Mouse (Mus musculus) lung, adult 2 months (tissue): Measurements from ENCODE around the gene Magi2. TPM values are rescaled to one million over a fixed set of nuclear protein-coding genes. Genes with fewer than 3 reads are reported as not detected.

Experiments used
- DNase-seq: peaks from one replicate; pipeline ENCODE4 v3.0.0; 2022
- H3K4me1 ChIP-seq: fragments of 200-500 bp; 2 replicates; pipeline ENCODE4 v1.6.1; 2011; ENCODE audit warnings: low read length; ENCODE audit not compliant: control insufficient read depth, insufficient read depth
- H3K4me3 ChIP-seq: fragments of 200-500 bp; replicated peaks from 2 replicates; pipeline ENCODE3; 2011; ENCODE audit warnings: low read depth, mild to moderate bottlenecking, control low read depth, low read length; ENCODE audit errors: extremely low read depth
- CTCF ChIP-seq: fragments of 200-500 bp; IDR thresholded peaks from 2 replicates; pipeline ENCODE4 v1.5.1; 2011; ENCODE audit warnings: mild to moderate bottlenecking, low read length, control low read depth; ENCODE audit not compliant: insufficient read depth
- POLR2A ChIP-seq: fragments of 200-500 bp; IDR thresholded peaks from 2 replicates; pipeline ENCODE4 v1.6.1; 2011; ENCODE audit warnings: low read depth, mild to moderate bottlenecking, control low read depth, low read length, borderline replicate concordance; ENCODE audit errors: extremely low read depth
- WGBS: fragments of 180-500 bp; shearing (Covaris S2); methylation state at CpG from one replicate; pipeline ENCODE4 v1.1.7; 2018; 5-methylcytosine and 5-hydroxymethylcytosine counted together
- polyA plus RNA-seq: library from polyadenylated mRNA; depleted of rRNA; stranded (reverse); fragments of >200 nt; gene quantifications from 2 replicates; pipeline ENCODE4 v1.2.3, GENCODE M21; 2012

Magi2 gene
- polyA plus RNA-seq, 1 experiment: 2.7 TPM

DNA sequence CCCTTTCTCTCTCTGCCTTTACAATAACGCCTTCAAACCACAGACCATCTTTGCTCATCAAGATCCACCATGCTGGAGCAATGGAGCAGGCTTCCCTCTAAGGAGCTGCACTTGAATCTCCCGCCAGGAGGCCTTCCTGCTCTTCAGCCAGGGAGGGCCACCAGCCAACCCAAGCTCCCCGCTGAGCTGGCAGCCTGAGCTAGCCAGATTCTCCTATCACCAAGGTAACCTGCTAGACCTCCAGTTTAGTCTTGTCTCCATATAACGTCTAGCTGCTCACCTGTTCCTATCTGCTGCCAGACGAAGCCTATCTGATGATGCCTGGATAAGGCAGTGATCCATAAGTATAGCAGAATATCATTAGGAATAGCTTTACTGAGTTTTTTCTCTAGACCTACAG lies 36.0 kb downstream of the Magi2 start:
- no peak overlapping the region for H3K4me3 ChIP-seq
- H3K4me1 ChIP-seq: no peaks in the 10 kb centered on the region
- no peak for DNase-seq
- TF ChIP-seq POLR2A (no peak), CTCF (no peak)
- 41% methylated on average over 5 of the region's 5 CpGs for WGBS

- Histone ChIP-seq H3K4me3 (no peak overlapping the region), H3K4me1 (no peaks in the 10 kb centered on the region)
- no peak for TF ChIP-seq POLR2A
- TF ChIP-seq CTCF: no peak
- DNase-seq: no peak
- 79% methylated on average over 2 of the region's 2 CpGs for WGBS
These were observed 37.8 kb downstream of the Magi2 start for GRCm38 (mm10) chr5:19264627-19265026.

- TF ChIP-seq POLR2A: no peak
- TF ChIP-seq CTCF: no peak
- no peak overlapping the region for H3K4me3 ChIP-seq
- whole genome bisulfite sequencing: 70% methylated on average over 3 of the region's 3 CpGs
- H3K4me1 ChIP-seq: no peaks in the 10 kb centered on the region
- DNase-seq: no peak
These were observed 65.7 kb downstream of the Magi2 start for GRCm38 (mm10) chr5:19292581-19292980.

DNA sequence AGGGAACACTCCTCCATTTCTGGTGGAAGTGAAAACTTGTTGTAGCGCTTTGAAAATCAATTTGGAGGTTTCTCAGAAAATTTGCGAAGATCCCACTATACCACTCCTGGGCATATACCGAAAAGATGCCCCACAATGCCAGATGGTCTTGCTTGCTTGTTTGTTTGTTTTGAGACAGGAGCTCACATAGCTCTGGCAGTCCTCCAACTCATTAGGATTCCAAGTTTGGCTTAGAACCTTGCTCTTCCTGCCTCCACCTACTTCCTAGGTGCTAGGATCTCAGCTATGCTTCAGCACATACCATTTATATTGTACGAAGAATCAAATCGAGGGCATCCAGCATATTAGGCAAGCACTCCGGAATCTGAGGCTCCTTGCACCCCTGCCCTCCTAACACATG lies 79.8 kb downstream of the Magi2 start:
- H3K4me3 ChIP-seq: no peak overlapping the region
- DNase-seq: no peak
- no peak for TF ChIP-seq CTCF
- no peak for TF ChIP-seq POLR2A
- no peaks in the 10 kb centered on the region for H3K4me1 ChIP-seq
- 80% methylated on average over 6 of the region's 6 CpGs for WGBS

GRCm38 (mm10) chr5:19309870-19310269 lies 83.0 kb downstream of the Magi2 start:
- Histone ChIP-seq H3K4me3 (no peak overlapping the region), H3K4me1 (no peaks in the 10 kb centered on the region)
- DNase-seq: no peak
- TF ChIP-seq POLR2A (no peak), CTCF (no peak)
- 52% methylated on average over 1 of the region's 1 CpGs for WGBS

DNA sequence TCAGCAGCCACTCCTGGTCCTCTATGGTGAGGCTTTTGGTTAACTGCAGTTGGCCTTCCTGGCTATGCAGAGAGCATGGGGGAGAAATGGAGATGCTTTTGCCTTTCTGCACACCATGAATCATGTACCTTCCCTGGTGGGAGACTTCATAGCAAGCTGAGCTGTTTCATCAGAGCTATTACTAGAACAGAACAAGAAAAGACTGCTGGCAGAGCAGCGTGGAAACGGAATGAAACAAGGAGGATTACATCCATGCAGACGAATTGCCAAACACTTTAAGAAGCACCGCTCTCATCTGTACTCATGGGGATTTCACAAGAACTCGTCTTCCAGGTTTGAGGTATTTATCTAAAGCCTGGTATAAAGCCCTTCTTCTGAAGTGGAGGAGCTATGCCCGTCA lies 95.7 kb downstream of the Magi2 start:
- Histone ChIP-seq H3K4me3 (no peak overlapping the region), H3K4me1 (no peaks in the 10 kb centered on the region)
- TF ChIP-seq POLR2A (no peak), CTCF (no peak)
- DNase-seq: no peak
- 60% methylated on average over 6 of the region's 6 CpGs for WGBS

GRCm38 (mm10) chr5:19337561-19337960 lies 110.7 kb downstream of the Magi2 start:
- TF ChIP-seq CTCF (no peak), POLR2A (no peak)
- WGBS: 41% methylated on average over 2 of the region's 2 CpGs
- DNase-seq: no peak
- Histone ChIP-seq H3K4me3 (no peak overlapping the region), H3K4me1 (no peaks in the 10 kb centered on the region)

- no peak for DNase-seq
- Histone ChIP-seq H3K4me1 (no peaks in the 10 kb centered on the region), H3K4me3 (no peak overlapping the region)
- TF ChIP-seq POLR2A (no peak), CTCF (no peak)
- 72% methylated on average over 1 of the region's 1 CpGs for WGBS
These were observed 141.3 kb downstream of the Magi2 start for GRCm38 (mm10) chr5:19368175-19368574.

DNA sequence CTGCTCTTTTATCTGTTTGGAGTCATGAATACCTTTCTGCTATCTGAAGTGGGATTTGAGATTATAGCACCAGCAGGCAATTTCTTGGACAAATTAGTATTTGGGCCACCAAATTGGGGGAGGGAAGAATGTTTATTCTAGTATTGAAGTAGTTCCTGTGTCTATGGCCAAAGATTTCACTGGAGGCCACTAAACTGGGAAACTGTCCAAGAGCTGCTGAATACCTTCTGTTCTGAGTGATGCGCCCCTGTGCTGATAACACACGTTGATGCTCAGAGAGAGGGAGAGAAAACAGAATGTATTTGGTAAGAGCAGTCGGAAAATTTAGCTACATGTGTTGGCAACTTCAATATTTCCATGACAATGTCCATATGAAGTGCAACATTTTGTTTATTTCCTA lies 169.0 kb downstream of the Magi2 start:
- TF ChIP-seq CTCF: no peak
- no peak for TF ChIP-seq POLR2A
- WGBS: 49% methylated on average over 3 of the region's 3 CpGs
- H3K4me1 ChIP-seq: no peaks in the 10 kb centered on the region
- DNase-seq: no peak
- no peak overlapping the region for H3K4me3 ChIP-seq

- DNase-seq: no peak
- Histone ChIP-seq H3K4me3 (no peak overlapping the region), H3K4me1 (no peaks in the 10 kb centered on the region)
- WGBS: 78% methylated on average over 4 of the region's 4 CpGs
- no peak for TF ChIP-seq CTCF
These were observed 173.5 kb downstream of the Magi2 start for GRCm38 (mm10) chr5:19400299-19400698.
